Mouse (Mus musculus): ENCODE measurements around the gene Ddx19b.

DNA sequence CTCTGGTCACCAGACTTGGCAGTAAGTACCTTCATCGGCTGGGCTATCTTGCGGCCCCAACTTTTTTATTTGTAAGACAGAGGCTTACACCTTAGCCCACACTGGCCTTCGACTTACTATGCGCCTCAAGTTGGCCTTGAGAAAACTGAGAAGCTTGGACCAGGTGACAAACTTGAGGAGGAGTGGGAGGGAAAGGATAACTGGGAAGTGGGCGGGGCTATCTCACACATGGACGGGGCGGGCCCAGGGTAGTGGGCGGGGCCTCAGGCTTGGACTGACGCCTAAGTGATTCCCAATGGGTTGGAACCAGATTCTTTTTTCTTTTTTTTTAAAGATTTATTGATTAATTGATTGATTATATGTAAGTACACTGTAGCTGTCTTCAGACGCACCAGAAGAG is 35.9 kb upstream of the Ddx19b start:
- TF ChIP-seq CTCF (IDR thresholded peaks at IDR 0.05; ENCODE audit: borderline replicate concordance, control insufficient read depth, extremely low read depth, insufficient read depth, low read length, poor library complexity) (no peak), POLR2A (IDR thresholded peaks at IDR 0.05; ENCODE audit: control insufficient read depth, extremely low read depth, insufficient read depth, low read length, poor library complexity) (no peak)

Measured in thymus, adult 2 months (tissue).